Mouse (Mus musculus): ENCODE data around the gene Cox6b2.

GRCm38 (mm10) chr7:4731090-4731489 lies 21.8 kb downstream of the Cox6b2 start:
- no peak for TF ChIP-seq CTCF (IDR thresholded peaks at IDR 0.05; ENCODE audit: borderline replicate concordance, insufficient read depth, low read depth, low read length)
- no peak for TF ChIP-seq POLR2A (IDR thresholded peaks at IDR 0.05; ENCODE audit: borderline replicate concordance, insufficient read depth, low read length)

All from cerebellum, adult 2 months (tissue).